Mouse (Mus musculus): ENCODE measurements at regions not wholly inside any gene's neighbourhood (a gene's known extent, or its start where the extent isn't known, plus 50 kb on each side); places are given as distances from the start of the nearest gene placed in this dataset.
A peak's percentile ranks its signal among the peaks of the same experiment; 100 is the strongest.

GRCm38 (mm10) chr2:38429752-38430378, 81.6 kb upstream of the Nek6 start:
- TF ChIP-seq CTCF (IDR thresholded peaks at IDR 0.05; ENCODE audit: borderline replicate concordance, control insufficient read depth, extremely low read depth, insufficient read depth, low read length, poor library complexity): peak; percentile 76; the same call in 1 of the 2 replicates
- no peak for TF ChIP-seq POLR2A (IDR thresholded peaks at IDR 0.05; ENCODE audit: control insufficient read depth, extremely low read depth, insufficient read depth, low read length, poor library complexity)
